Mouse (Mus musculus) myocyte (in vitro differentiated cells): ENCODE measurements around the gene Adamts15. TPM values are rescaled to one million over a fixed set of nuclear protein-coding genes. Genes with fewer than 3 reads are reported as not detected.

Experiments used
- H3K27me3 ChIP-seq: one replicate; pipeline ENCODE4 v1.6.1; 2011; ENCODE audit not compliant: control insufficient read depth, insufficient read depth, insufficient read length
- H3K36me3 ChIP-seq: one replicate; pipeline ENCODE4 v1.6.1; 2011; ENCODE audit not compliant: control insufficient read depth, insufficient read depth
- H3K4me2 ChIP-seq: one replicate; pipeline ENCODE4 v1.6.1; 2011; ENCODE audit warnings: low read depth, control low read depth
- H3K4me3 ChIP-seq: one replicate; pipeline ENCODE4 v1.5.1; 2011; ENCODE audit warnings: mild to moderate bottlenecking, control low read depth, moderate library complexity
- H3K79me2 ChIP-seq: one replicate; pipeline ENCODE4 v1.6.1; 2011; ENCODE audit not compliant: control insufficient read depth, insufficient read depth
- H3ac ChIP-seq: one replicate; pipeline ENCODE4 v1.6.1; 2011; ENCODE audit not compliant: control insufficient read depth, insufficient read length
- CEBPB ChIP-seq: IDR thresholded peaks from 2 replicates; pipeline ENCODE4 v1.6.1; 2011; ENCODE audit warnings: mild to moderate bottlenecking, moderate library complexity; ENCODE audit not compliant: poor library complexity, insufficient read depth, severe bottlenecking
- E2F4 ChIP-seq: IDR thresholded peaks from one replicate; pipeline ENCODE4 v1.6.1; 2011; ENCODE audit warnings: mild to moderate bottlenecking, control low read depth, moderate library complexity; ENCODE audit not compliant: insufficient read depth
- MAX ChIP-seq: IDR thresholded peaks from one replicate; pipeline ENCODE4 v1.6.1; 2011; ENCODE audit warnings: low read depth, mild to moderate bottlenecking, control low read depth
- MYOD1 ChIP-seq, 3 experiments: IDR thresholded peaks; one replicate each; pipeline ENCODE4 v1.6.1; 2011; ENCODE audit warnings: control low read depth in 2 of 3, low read depth in 2 of 3, mild to moderate bottlenecking in 2 of 3, moderate library complexity in 1 of 3; ENCODE audit not compliant: insufficient read length in 2 of 3, control insufficient read depth in 1 of 3
- MYOG ChIP-seq, 3 experiments: IDR thresholded peaks; one replicate each; pipeline ENCODE4 v1.6.1; 2011; ENCODE audit warnings: control low read depth in 2 of 3, low read depth in 2 of 3, mild to moderate bottlenecking in 2 of 3; ENCODE audit not compliant: insufficient read length in 2 of 3, control insufficient read depth in 1 of 3, insufficient read depth in 1 of 3
- POLR2A ChIP-seq: IDR thresholded peaks from one replicate; pipeline ENCODE4 v1.6.1; 2011; ENCODE audit warnings: low read depth, mild to moderate bottlenecking, control low read depth, moderate library complexity; ENCODE audit not compliant: insufficient read length
- POLR2AphosphoS2 ChIP-seq: IDR thresholded peaks from one replicate; pipeline ENCODE4 v1.6.1; 2011; ENCODE audit warnings: low read depth, control low read depth; ENCODE audit not compliant: insufficient read length
- REST ChIP-seq: IDR thresholded peaks from one replicate; pipeline ENCODE4 v1.6.1; 2011; ENCODE audit warnings: mild to moderate bottlenecking, control low read depth, moderate library complexity; ENCODE audit not compliant: insufficient read depth, insufficient read length
- SRF ChIP-seq: IDR thresholded peaks from one replicate; pipeline ENCODE4 v1.6.1; 2011; ENCODE audit warnings: low read depth; ENCODE audit not compliant: control insufficient read depth, insufficient read length
- TCF12 ChIP-seq: IDR thresholded peaks from one replicate; pipeline ENCODE4 v1.6.1; 2011; ENCODE audit warnings: mild to moderate bottlenecking, control low read depth; ENCODE audit not compliant: poor library complexity, insufficient read depth, severe bottlenecking
- TCF3 ChIP-seq: IDR thresholded peaks from one replicate; pipeline ENCODE4 v1.6.1; 2011; ENCODE audit warnings: low read depth, control low read depth; ENCODE audit not compliant: insufficient read length
- USF1 ChIP-seq: IDR thresholded peaks from one replicate; pipeline ENCODE4 v1.6.1; 2011; ENCODE audit warnings: low read depth, mild to moderate bottlenecking, control low read depth, moderate library complexity
- polyA plus RNA-seq: library from polyadenylated mRNA; unstranded; fragments of >200 nt; fragmentation: generic; extraction: Trizol; gene quantifications from one replicate; pipeline ENCODE4 v1.2.1, GENCODE M21; 2012; ENCODE audit warnings: missing spikeins

The Adamts15 gene
- not detected for polyA plus RNA-seq

- Histone ChIP-seq H3K4me2 (no peak within 1 kb of the TSS), H3K36me3 (no peaks in the 10 kb centered on the region), H3K4me3 (no peak within 1 kb of the TSS), H3K79me2 (no peaks in the 10 kb centered on the region), H3ac (no peak within 1 kb of the TSS), H3K27me3 (no peaks in the 10 kb centered on the region)
- no peak for TF ChIP-seq CEBPB
- no peak for TF ChIP-seq SRF
- TF ChIP-seq TCF12 = no peak
- no peak for TF ChIP-seq E2F4
- no peak for TF ChIP-seq MAX
- TF ChIP-seq USF1 = no peak
- TF ChIP-seq POLR2AphosphoS2 = no peak
- no peak for TF ChIP-seq MYOD1 (IDR thresholded peaks at IDR 0.05; ENCODE audit: control insufficient read depth in 1 of 3, insufficient read length in 2 of 3, low read depth in 2 of 3)
- no peak for TF ChIP-seq MYOG (IDR thresholded peaks at IDR 0.05; ENCODE audit: control insufficient read depth in 1 of 3, insufficient read depth in 1 of 3, insufficient read length in 2 of 3, low read depth in 2 of 3)
These were observed at the start of gene Adamts15 for GRCm38 (mm10) chr9:30922197-30922894. Gene Adamts15 (minus strand): TSS chr9:30922452.

- no peak overlapping the region for H3ac ChIP-seq
- no peaks in the 10 kb centered on the region for H3K36me3 ChIP-seq
- H3K27me3 ChIP-seq = peaks cover 10% of the 10 kb centered on the region
- no peak overlapping the region for H3K4me2 ChIP-seq
- no peak for TF ChIP-seq MAX
- TF ChIP-seq E2F4 = no peak
- TF ChIP-seq MYOD1 (IDR thresholded peaks at IDR 0.05; ENCODE audit: control insufficient read depth in 1 of 3, insufficient read length in 2 of 3, low read depth in 2 of 3) = no peak
- no peak for TF ChIP-seq TCF3
- TF ChIP-seq POLR2A = no peak
- no peak for TF ChIP-seq MYOG (IDR thresholded peaks at IDR 0.05; ENCODE audit: control insufficient read depth in 1 of 3, insufficient read depth in 1 of 3, insufficient read length in 2 of 3, low read depth in 2 of 3)
- no peak for TF ChIP-seq REST
- TF ChIP-seq CEBPB = no peak
- TF ChIP-seq USF1 = no peak
- no peaks in the 10 kb centered on the region for H3K79me2 ChIP-seq
- H3K4me3 ChIP-seq = no peak overlapping the region
These were observed 49.7 kb upstream of the Adamts15 start for GRCm38 (mm10) chr9:30971967-30972366.

GRCm38 (mm10) chr9:30970001-30970400 is 47.7 kb upstream of the Adamts15 start:
- Histone ChIP-seq H3K79me2 (no peaks in the 10 kb centered on the region), H3K4me3 (no peak overlapping the region), H3ac (no peak overlapping the region), H3K36me3 (no peaks in the 10 kb centered on the region), H3K27me3 (peaks cover 11% of the 10 kb centered on the region), H3K4me2 (no peak overlapping the region)
- TF ChIP-seq POLR2AphosphoS2 = no peak
- TF ChIP-seq USF1 = no peak
- TF ChIP-seq MAX = no peak

- no peak overlapping the region for H3K4me2 ChIP-seq
- no peaks in the 10 kb centered on the region for H3K36me3 ChIP-seq
- no peak overlapping the region for H3ac ChIP-seq
- peaks cover 11% of the 10 kb centered on the region for H3K27me3 ChIP-seq
- H3K79me2 ChIP-seq = no peaks in the 10 kb centered on the region
- TF ChIP-seq POLR2A (no peak), USF1 (no peak), MYOD1 (IDR thresholded peaks at IDR 0.05; ENCODE audit: control insufficient read depth in 1 of 3, insufficient read length in 2 of 3, low read depth in 2 of 3) (no peak), REST (no peak), MYOG (IDR thresholded peaks at IDR 0.05; ENCODE audit: control insufficient read depth in 1 of 3, insufficient read depth in 1 of 3, insufficient read length in 2 of 3, low read depth in 2 of 3) (no peak), E2F4 (no peak), SRF (no peak), TCF12 (no peak), TCF3 (no peak), CEBPB (no peak), POLR2AphosphoS2 (no peak)
- no peak overlapping the region for H3K4me3 ChIP-seq
These were observed 45.9 kb upstream of the Adamts15 start for GRCm38 (mm10) chr9:30968130-30968529.

GRCm38 (mm10) chr9:30966881-30967280 is 44.6 kb upstream of the Adamts15 start:
- Histone ChIP-seq H3K4me2 (no peak overlapping the region), H3K4me3 (no peak overlapping the region), H3K27me3 (peaks cover 10% of the 10 kb centered on the region), H3K36me3 (no peaks in the 10 kb centered on the region), H3ac (no peak overlapping the region), H3K79me2 (no peaks in the 10 kb centered on the region)
- TF ChIP-seq POLR2AphosphoS2 = no peak
- no peak for TF ChIP-seq E2F4
- no peak for TF ChIP-seq MAX
- no peak for TF ChIP-seq POLR2A
- no peak for TF ChIP-seq MYOD1 (IDR thresholded peaks at IDR 0.05; ENCODE audit: control insufficient read depth in 1 of 3, insufficient read length in 2 of 3, low read depth in 2 of 3)
- TF ChIP-seq TCF12 = no peak
